Mouse (Mus musculus) heart, adult 2 months (tissue): ENCODE data around the gene Gm12845.
A peak's percentile ranks its signal among the peaks of the same experiment; 100 is the strongest.

ENCODE experiments used
- CTCF ChIP-seq: fragments of 200-600 bp; IDR thresholded peaks from 2 replicates; pipeline ENCODE4 v1.8.1; 2022; ENCODE audit warnings: antibody characterized with exemption, mild to moderate bottlenecking, moderate library complexity
- EP300 ChIP-seq: fragments of 200-500 bp; IDR thresholded peaks from 2 replicates; pipeline ENCODE4 v1.6.1; 2011; ENCODE audit warnings: low read depth, low read length, control low read depth; ENCODE audit not compliant: insufficient read depth
- POLR2A ChIP-seq: fragments of 200-500 bp; IDR thresholded peaks from 2 replicates; pipeline ENCODE4 v1.6.1; 2011; ENCODE audit warnings: mild to moderate bottlenecking, low read depth, low read length, control low read depth; ENCODE audit not compliant: insufficient read depth

DNA sequence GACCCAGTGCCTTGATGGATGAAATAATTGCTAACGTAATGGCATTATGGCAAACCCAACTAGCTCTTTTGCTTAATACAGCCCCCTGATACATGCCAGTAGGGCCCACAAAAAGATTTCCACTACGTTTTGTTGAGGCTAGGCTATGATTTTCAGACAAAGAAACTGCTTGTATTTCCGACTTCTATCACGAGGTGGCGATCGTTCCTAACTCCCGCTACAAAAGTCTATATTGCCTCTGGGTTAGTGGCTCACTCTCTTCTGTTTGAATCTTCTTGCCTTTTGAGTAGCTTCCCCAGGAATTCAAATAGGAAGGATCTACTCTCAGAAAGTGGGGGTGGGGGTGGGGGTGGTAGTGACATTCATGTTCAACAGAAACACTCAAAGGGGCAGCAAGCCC, 18.9 kb upstream of the Gm12845 start:
- TF ChIP-seq CTCF, result peak; percentile 79
- TF ChIP-seq POLR2A, result no peak
- no peak for TF ChIP-seq EP300
